Mouse (Mus musculus) embryonic stem cell, embryonic (primary cell): ENCODE results near the gene Tmem220.

Experiments used
- CTCF ChIA-PET, 4 experiments: fragments of 300-600 bp in 2 of 4; fragments of 350-600 bp in 2 of 4; sonication (Branson Sonifier 250); formaldehyde crosslinking; loops; one replicate each; lab custom pipeline; 2022; ENCODE audit warnings: inconsistent platforms in 2 of 4; lab: Charles Lee
- POLR2A ChIA-PET, 4 experiments: fragments of 300-600 bp in 2 of 4; fragments of 350-600 bp in 2 of 4; sonication (Branson Sonifier 250); formaldehyde crosslinking; loops; one replicate each; lab custom pipeline; 2022; ENCODE audit warnings: antibody characterized with exemption in 4 of 4, inconsistent platforms in 1 of 4; lab: Charles Lee

Tmem220 gene

GRCm38 (mm10) chr11:67076781-67077180, 51.8 kb downstream of the Tmem220 start:
- POLR2A ChIA-PET: interaction anchor here in 1 of 4 experiments (0.8 kb wide), 1 partner anchor 51 kb away, joined by 3 read pairs; no protein-coding TSS in a partner anchor
- CTCF ChIA-PET: no interaction called here

- CTCF ChIA-PET: interaction anchor here in 2 of 4 experiments (0.6 to 1.0 kb wide), 3 partner anchors 33 to 60 kb away, joined by 3 to 4 read pairs (median 3); no protein-coding TSS in a partner anchor
- POLR2A ChIA-PET: no interaction called here
Measured at GRCm38 (mm10) chr11:67077435-67077834, 52.5 kb downstream of the Tmem220 start.

DNA sequence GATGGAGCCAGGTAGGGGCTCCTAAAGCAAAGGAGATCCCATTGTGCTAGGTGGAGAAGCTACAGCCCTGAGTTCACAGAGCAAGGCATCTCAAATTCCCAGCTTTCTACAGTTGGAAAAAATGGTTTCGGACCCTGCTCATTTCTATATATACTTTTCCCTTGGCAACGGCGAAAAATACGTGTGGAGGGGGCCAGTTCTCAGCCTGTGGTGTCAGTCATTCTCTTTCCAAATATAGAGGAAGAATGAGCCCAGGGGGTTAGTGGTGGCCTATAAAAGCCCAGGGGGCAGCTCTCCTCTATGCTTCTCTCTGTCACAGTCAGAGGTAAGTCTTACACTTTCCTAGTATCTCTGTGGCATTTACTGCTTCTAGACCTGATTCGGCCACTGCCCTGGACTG, 53.0 kb downstream of the Tmem220 start, which contains the start of gene Myh3:
Gene Myh3 (plus strand): TSS at position 301 of the 400 bp plus-strand sequence.
- POLR2A ChIA-PET: no interaction called here
- CTCF ChIA-PET: interaction anchor here in 3 of 4 experiments (0.6 to 1.7 kb wide), 4 partner anchors 32 to 60 kb away, joined by 3 to 4 read pairs (median 4); no protein-coding TSS in a partner anchor

GRCm38 (mm10) chr11:67078888-67079287, 53.9 kb downstream of the Tmem220 start:
- ChIA-PET CTCF (interaction anchor here in 1 of 4 experiments (1.7 kb wide), 1 partner anchor 55 kb away, joined by 4 read pairs; no protein-coding TSS in a partner anchor), POLR2A (no interaction called here)

DNA sequence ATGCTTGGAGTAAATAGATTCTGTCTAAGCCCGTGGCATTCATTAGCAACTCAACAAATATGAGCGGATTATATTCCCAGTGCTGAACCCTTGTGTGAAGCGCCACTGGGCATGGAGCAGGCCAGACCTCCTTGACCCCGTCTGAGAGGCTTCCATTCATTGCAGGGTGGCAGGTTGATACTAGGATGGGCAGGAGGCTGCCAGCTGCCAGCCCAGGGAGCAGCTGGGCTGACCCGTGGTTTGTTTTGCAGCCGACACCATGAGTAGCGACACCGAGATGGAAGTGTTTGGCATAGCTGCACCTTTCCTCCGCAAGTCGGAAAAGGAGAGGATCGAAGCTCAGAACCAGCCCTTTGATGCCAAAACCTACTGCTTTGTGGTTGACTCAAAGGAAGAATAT, 54.8 kb downstream of the Tmem220 start:
- CTCF ChIA-PET: interaction anchor here in 2 of 4 experiments (0.5 to 0.8 kb wide), 2 partner anchors 31 kb away, joined by 3 to 7 read pairs; no protein-coding TSS in a partner anchor
- POLR2A ChIA-PET: interaction anchor here in 2 of 4 experiments (0.6 to 2.4 kb wide), 3 partner anchors 27 to 37 kb away, joined by 3 to 16 read pairs (median 4); partner anchors contain the start of genes Adprm (in 2 of the 2) and Sco1 (in 2 of the 2)

- ChIA-PET POLR2A (interaction anchor here in 3 of 4 experiments (0.6 to 2.4 kb wide), 4 partner anchors 16 to 37 kb away, joined by 3 to 16 read pairs (median 4); partner anchors contain the start of genes Adprm (in 3 of the 3) and Sco1 (in 3 of the 3)), CTCF (interaction anchor here in 3 of 4 experiments (0.5 to 1.7 kb wide), 6 partner anchors 31 to 174 kb away, joined by 3 to 10 read pairs (median 6); no protein-coding TSS in a partner anchor)
Measured at GRCm38 (mm10) chr11:67080168-67080567, 55.2 kb downstream of the Tmem220 start.

DNA sequence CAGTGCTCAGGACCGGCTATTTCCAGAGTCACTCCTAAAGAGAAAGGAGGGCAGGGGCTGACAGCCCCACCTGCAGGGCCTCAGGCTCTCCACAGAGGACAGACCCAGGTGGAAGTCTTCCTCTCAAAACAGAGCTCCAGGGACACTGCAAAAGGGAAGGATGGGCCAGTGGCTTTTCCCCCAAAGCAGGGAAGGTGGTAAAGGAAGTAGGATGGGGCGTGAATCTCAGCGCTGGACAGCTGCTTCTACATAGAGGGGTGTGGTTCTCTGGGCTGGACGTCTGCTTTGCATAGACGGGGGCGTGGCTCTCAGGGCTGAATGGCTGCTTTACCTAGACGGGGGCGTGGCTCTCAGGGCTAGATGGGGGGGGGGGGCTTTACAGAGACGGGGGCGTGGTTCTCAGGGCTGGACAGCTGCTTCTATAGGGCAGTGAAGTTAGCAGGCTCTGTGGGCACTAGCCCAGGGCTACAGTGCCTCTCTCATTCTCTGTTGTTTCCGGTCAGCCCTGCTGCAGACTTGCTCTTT, 56.2 kb downstream of the Tmem220 start:
- ChIA-PET CTCF (interaction anchor here (0.5 to 1.7 kb wide), 29 partner anchors 11 to 575 kb away, joined by 3 to 10 read pairs (median 4); partner anchors contain the start of genes Adprm (in 1 of the 4), Sco1 (in 1 of the 4) and Tmem220 (in 1 of the 4)), POLR2A (interaction anchor here in 3 of 4 experiments (0.5 to 2.4 kb wide), 12 partner anchors 17 to 1305 kb away, joined by 3 to 16 read pairs (median 4); partner anchors contain the start of genes Adprm (in 2 of the 3), Sco1 (in 2 of the 3) and Tmem220 (in 1 of the 3))

DNA sequence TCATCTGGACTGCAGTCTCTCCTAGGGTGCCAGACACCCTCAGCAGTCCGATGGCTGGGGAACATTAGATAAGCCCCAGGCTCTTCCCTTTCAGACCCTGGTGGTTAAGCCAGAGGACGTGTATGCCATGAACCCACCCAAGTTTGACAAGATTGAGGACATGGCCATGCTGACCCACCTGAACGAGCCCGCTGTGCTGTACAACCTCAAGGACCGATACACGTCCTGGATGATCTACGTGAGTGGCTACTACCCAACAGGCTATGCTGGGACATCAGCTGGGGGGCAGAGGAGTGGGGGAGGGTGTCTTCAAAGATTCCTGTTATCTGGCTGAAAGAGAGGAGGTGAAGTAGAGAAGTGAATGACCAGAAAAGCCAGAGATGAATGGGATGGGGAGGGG, 57.2 kb downstream of the Tmem220 start:
- ChIA-PET POLR2A (interaction anchor here in 3 of 4 experiments (0.6 to 1.1 kb wide), 4 partner anchors 12 to 272 kb away, joined by 3 to 4 read pairs (median 3); no protein-coding TSS in a partner anchor), CTCF (interaction anchor here in 1 of 4 experiments (0.8 to 1.4 kb wide), 3 partner anchors 13 to 28 kb away, joined by 3 to 10 read pairs (median 4); no protein-coding TSS in a partner anchor)

GRCm38 (mm10) chr11:67082793-67083192, 57.8 kb downstream of the Tmem220 start:
- POLR2A ChIA-PET: interaction anchor here in 3 of 4 experiments (0.6 to 1.1 kb wide), 3 partner anchors 13 to 271 kb away, joined by 3 read pairs; no protein-coding TSS in a partner anchor
- CTCF ChIA-PET: interaction anchor here in 1 of 4 experiments (0.8 to 1.4 kb wide), 3 partner anchors 13 to 27 kb away, joined by 3 to 10 read pairs (median 4); no protein-coding TSS in a partner anchor

DNA sequence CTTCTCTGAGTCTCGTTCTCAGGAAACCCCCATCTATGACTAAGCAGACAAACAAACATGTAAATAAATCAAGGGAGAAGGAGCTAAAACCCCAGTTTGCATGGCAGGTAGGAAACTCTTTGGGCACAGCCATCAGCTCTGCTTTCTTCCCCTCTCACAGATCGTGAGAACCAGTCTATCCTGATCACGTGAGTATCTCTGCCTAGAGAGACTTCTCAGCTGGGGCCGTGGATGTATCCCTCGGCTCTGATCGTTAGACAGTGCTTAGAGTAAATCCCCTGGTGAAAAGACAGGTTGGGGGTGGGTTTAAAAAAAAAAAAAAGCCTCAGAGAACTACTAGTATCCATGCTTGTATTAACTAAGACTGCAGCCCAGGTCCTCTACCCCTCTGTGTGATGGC, 58.3 kb downstream of the Tmem220 start:
- ChIA-PET POLR2A (interaction anchor here in 1 of 4 experiments (1.1 kb wide), 1 partner anchor 13 kb away, joined by 3 read pairs; no protein-coding TSS in a partner anchor), CTCF (interaction anchor here in 1 of 4 experiments (0.8 to 1.4 kb wide), 3 partner anchors 12 to 27 kb away, joined by 3 to 10 read pairs (median 4); no protein-coding TSS in a partner anchor)

- ChIA-PET CTCF (interaction anchor here in 2 of 4 experiments (1.3 to 3.7 kb wide), 8 partner anchors 11 to 60 kb away, joined by 4 to 26 read pairs (median 16); no protein-coding TSS in a partner anchor), POLR2A (interaction anchor here in 1 of 4 experiments (1.4 kb wide), 1 partner anchor 60 kb away, joined by 5 read pairs; no protein-coding TSS in a partner anchor)
Measured at GRCm38 (mm10) chr11:67083712-67084340, 58.9 kb downstream of the Tmem220 start.
